Mouse (Mus musculus) embryonic fibroblast, embryonic 13.5 days (primary cell): Measurements from ENCODE around the gene Rassf3.

Experiments
- CTCF ChIP-seq: IDR thresholded peaks from 2 replicates; pipeline ENCODE4 v1.5.1; 2011; ENCODE audit warnings: mild to moderate bottlenecking, control low read depth, low read length, moderate library complexity, borderline replicate concordance; ENCODE audit not compliant: insufficient read depth
- POLR2A ChIP-seq: IDR thresholded peaks from 2 replicates; pipeline ENCODE4 v1.6.1; 2011; ENCODE audit warnings: low read depth, mild to moderate bottlenecking, control low read depth, low read length, moderate library complexity

DNA sequence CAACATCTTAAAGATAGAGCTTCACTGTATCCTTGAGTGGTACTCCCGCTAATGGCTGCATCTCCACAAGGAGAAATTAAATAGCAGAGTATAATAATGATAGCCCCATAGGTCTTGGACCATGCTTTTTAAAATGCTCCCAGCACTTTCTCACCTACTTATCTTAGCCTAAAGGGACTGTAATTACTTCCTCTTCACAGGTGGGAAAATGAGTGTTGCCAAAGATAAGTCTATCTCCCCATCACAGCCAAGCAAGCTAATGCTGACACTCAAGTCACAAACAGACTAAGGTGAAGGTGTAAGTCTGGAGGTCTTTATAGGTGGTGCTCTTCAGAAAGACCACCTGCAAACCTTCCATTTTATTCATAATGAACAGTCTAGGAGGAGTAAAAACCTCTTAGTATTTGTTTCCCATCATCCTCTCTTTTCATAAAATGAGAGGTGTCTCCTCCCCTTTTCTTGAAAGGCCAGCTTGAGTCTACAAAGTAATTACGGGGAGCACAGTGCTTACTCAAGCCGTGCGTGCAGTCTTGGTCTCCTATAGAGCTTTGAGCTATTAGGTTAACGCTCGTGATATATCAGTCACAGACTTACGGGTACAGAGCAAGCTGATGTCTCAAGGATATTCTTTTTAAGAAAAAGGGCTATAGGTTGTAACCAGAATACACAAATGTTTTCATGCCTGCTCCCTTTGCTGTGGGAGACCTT lies 16.6 kb upstream of the Rassf3 start:
- no peak for TF ChIP-seq CTCF
- no peak for TF ChIP-seq POLR2A
